Mouse (Mus musculus): ENCODE data around the gene Spef2.
"Not testable (repeated sequence)": the region's sequence is repeated elsewhere in the genome, so short reads cannot be mapped to it uniquely, and the experiment has no call there.

The Spef2 gene

GRCm38 (mm10) chr15:9677343-9678036 is 71.2 kb downstream of the Spef2 start:
- no peak for DNase-seq (ENCODE audit: low spot score in 2 of 2)

GRCm38 (mm10) chr15:9668575-9668974 is 80.1 kb downstream of the Spef2 start:
- DNase-seq (ENCODE audit: low spot score in 2 of 2): no peak

- not testable (repeated sequence) for DNase-seq (ENCODE audit: low spot score in 2 of 2)
Observed at GRCm38 (mm10) chr15:9664948-9665347, 83.7 kb downstream of the Spef2 start.

DNA sequence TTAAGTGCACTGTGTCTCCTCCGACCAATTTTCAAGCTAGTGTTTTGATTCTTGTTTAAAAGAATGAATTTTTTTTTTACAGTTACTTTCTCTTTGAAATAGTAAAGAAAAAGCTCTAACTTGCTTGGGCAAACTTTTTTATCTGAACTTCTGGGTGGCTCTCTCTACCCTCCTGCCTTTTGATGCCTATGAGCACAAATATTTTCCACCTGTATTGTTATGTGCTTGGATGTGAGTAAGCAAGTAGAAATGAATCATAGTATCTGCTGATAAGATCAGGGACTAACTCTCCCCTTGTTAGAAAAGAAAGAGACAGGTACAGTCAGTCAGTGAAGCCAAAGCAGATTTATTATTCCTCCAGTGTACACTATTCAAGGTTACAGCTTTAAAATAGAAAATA is 87.5 kb downstream of the Spef2 start:
- no peak for DNase-seq (ENCODE audit: low spot score in 2 of 2)

DNA sequence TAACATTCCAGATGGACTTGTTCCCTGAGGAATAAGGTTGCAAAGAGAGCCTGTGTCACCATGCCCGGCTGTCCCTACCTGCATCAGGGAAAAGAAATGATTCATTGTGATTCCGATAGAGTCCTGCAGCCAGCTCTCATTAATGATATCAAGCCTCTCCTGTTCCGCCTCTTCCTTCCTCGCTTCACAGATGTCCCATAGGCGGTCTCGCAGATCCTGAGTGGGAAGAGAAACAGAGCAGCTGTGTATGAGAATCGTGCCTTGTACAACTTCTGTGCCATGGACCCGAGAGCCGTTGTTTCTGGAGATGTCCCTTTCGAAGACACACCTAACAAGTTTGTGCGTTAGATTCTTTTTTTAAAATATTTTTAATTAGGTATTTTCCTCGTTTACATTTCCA is 114.2 kb downstream of the Spef2 start:
- DNase-seq (ENCODE audit: low spot score in 2 of 2): no peak

GRCm38 (mm10) chr15:9631657-9632056 is 117.0 kb downstream of the Spef2 start:
- DNase-seq (ENCODE audit: low spot score in 2 of 2): no peak

- no peak for DNase-seq (ENCODE audit: low spot score in 2 of 2)
Observed at GRCm38 (mm10) chr15:9629660-9630059, 119.0 kb downstream of the Spef2 start.

GRCm38 (mm10) chr15:9624619-9625018 is 124.0 kb downstream of the Spef2 start:
- no peak for DNase-seq (ENCODE audit: low spot score in 2 of 2)

DNA sequence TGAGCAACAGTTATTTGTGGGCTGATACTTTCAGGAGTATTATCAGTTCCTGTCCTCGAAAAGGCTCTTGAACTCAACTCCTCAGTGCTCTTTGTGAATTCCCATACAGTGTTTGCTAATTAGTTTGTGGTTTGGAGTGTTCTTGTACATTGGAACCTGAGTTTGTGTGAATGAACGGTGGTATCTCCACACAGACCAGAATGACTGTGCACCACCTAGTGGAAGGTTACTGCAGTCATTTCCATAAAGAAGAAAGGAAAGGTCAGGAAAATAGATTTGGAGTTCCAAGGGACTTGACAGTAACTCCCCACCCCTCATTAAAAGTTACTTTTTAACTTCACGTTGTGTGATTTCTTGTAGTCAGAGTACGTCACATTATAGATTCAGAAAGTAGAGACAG is 140.5 kb downstream of the Spef2 start:
- DNase-seq (ENCODE audit: low spot score in 2 of 2): no peak

GRCm38 (mm10) chr15:9600088-9600455 is 148.6 kb downstream of the Spef2 start:
- no peak for DNase-seq (ENCODE audit: low spot score in 2 of 2)

GRCm38 (mm10) chr15:9599382-9600087 is 149.1 kb downstream of the Spef2 start:
- no peak for DNase-seq (ENCODE audit: low spot score in 2 of 2)

- no peak for DNase-seq (ENCODE audit: low spot score in 2 of 2)
Observed at GRCm38 (mm10) chr15:9596298-9597060, 152.2 kb downstream of the Spef2 start.

DNA sequence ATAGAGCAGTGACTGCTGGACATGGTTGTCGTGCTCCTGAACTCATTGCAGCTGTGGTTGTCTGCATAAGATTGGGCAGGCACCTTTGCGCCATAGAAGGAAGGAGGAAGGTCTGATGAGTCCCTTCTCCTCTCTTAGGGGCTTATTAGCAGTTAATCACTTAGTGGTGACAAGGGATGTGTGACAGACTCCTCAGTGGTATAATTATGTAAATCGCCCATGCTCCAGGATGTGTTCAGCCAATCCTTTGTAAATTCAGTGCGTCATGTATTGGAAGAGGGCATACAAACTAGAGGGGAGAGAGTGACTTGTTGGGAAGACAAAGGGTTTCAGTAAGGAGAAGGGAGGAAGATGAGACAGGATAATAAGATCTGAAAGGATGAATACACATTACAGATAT is 158.7 kb downstream of the Spef2 start:
- no peak for DNase-seq (ENCODE audit: low spot score in 2 of 2)

- DNase-seq (ENCODE audit: low spot score in 2 of 2): no peak
Observed at GRCm38 (mm10) chr15:9580470-9581280, 168.0 kb downstream of the Spef2 start.

GRCm38 (mm10) chr15:9577303-9577702 is 171.4 kb downstream of the Spef2 start:
- DNase-seq (ENCODE audit: low spot score in 2 of 2): no peak

GRCm38 (mm10) chr15:9574796-9575195 is 173.9 kb downstream of the Spef2 start:
- DNase-seq (ENCODE audit: low spot score in 2 of 2): no peak

DNA sequence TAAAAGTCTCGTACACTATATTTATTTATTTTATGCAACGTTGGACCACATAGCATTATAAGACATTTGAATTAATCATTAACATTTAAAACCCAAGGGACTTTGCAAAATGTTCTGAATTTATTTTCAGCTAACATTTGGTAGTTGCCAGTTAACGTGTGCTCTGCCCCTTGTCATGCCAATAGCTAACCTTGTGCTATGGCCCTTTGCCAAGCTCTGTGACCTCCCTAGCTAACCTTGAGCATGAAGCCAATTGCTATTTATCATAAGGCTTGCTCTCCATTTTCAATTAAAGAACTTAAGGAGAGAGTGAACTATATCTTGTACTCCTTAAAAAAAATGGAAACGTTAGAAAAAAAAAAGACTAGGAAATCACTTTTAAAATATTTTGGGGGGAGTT is 175.3 kb downstream of the Spef2 start:
- DNase-seq (ENCODE audit: low spot score in 2 of 2): no peak

DNA sequence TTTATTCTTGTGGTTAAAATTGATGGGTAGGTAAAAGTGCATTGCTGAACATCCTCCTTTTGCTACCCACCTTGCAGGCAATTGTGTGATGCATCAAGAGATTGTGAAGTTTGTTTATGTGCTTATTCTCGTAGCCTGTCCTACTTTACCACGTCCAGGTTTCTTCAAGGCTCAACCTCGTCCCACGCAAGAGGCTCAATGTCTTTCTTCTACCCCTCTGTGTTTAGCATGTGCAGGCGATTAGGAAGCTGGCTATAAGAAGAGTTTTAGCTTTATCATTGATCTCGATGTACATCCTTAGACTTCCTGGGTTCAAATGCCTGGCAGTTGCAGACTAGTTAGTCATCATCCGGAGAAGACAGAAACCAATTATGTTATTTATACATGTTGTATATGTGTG is 176.0 kb downstream of the Spef2 start:
- no peak for DNase-seq (ENCODE audit: low spot score in 2 of 2)

DNA sequence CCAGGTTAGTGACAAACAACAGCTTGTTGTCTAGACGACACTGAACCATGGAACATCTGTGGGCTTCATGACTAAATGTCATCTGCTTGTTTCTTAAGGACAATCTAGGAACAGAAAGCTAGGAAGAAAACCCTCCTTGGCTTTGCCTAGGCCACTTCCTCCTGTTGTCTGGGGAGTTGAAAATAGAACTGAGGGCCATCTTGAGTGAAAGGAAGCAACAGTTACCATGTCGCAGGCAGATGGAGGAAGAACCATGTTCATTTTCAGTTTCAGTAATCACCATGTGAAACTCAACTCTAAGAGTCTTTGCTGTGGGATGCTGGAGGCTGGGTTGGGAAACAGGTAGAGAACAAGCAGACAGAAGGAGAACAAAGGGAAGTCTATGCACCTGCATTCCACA is 176.8 kb downstream of the Spef2 start:
- DNase-seq (ENCODE audit: low spot score in 2 of 2): no peak

DNA sequence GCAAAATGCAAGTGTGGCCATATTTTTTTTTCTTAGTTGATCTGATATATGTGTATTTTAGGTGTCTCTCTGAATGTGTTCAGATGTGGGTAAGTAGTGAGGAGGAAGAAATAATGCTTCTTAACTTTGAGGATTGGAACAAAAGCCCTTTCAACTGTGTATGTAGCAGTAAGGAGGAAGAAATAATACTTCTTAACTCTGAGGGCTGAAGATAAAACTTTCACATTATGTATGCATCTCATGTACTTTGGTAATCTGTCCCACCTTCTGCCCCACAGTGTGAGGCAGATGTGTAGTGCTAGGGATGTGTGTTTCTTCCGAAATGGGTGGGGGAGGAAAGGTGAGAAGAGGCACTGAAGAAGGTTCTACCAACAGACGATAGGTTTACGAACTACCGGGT is 181.4 kb downstream of the Spef2 start:
- no peak for DNase-seq (ENCODE audit: low spot score in 2 of 2)

DNA sequence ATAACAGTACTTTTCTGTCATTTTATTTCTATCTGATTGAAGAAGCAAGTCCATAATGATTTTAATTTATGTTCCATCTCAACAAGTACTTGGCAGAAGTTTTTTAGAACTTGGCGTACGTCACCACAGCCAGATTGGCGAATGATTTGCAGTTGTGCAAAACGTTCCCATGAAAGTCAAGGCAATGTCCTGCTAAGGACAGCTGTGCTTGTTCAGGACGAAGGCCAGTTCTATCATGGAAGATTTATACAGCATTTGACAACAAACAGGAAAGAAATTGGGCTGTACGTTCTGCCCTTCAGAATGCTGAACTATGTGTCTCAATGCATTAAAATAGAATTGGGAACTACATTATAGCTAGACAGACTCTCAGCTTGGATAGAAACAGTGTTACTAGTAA is 183.3 kb downstream of the Spef2 start:
- DNase-seq (ENCODE audit: low spot score in 2 of 2): no peak

- no peak for DNase-seq (ENCODE audit: low spot score in 2 of 2)
Observed at GRCm38 (mm10) chr15:9564156-9564555, 184.5 kb downstream of the Spef2 start.

Measured in frontal cortex, postnatal 14 days (tissue).